ENCODE assay signal across 9 mouse cellular contexts in genomic region chr4:119291921-119292320, GRCm38 (mm10). TPM values are rescaled to one million over a fixed set of nuclear protein-coding genes. Genes with fewer than 3 reads are reported as not detected.
A peak's percentile ranks its signal among the peaks of the same experiment; 100 is the strongest.
DNase-seq lines count a peak whose midpoint lies in the region; ATAC-seq and TF ChIP-seq lines count a peak whose summit lies in the region.
"Had no signal": no experiment of that assay in that cellular context is flagged by ENCODE, and none has a peak within 500 bp of the region (broad histone marks: within the 10 kb centered on the region; RNA-seq: fewer than 3 reads in every experiment).

No protein-coding gene starts in this region.

- intact Hi-C loops in gastrocnemius, adult 2 months (cut with DNase I): loop anchor here (5.0 kb wide), 1 partner anchor 45 kb away; no protein-coding TSS in a partner anchor
- intact Hi-C loops in gastrocnemius, postnatal 14 days (cut with DNase I; ENCODE audit: low total_unique reads): no loop called here

- no peak for DNase-seq in gastrocnemius, adult 2 months
- DNase-seq in gastrocnemius, postnatal 14 days: no peak
- DNase-seq in CH12.LX (ENCODE audit: extremely low read depth): no peak
- no peak for DNase-seq in forebrain, postnatal 0 days
- DNase-seq in frontal cortex, postnatal 10 days (ENCODE audit: low spot score in 2 of 2): no peak
- DNase-seq in right cerebral cortex, postnatal 25 days: no peak
- no peak for DNase-seq in ovary, postnatal 10 days (ENCODE audit: low spot score)

- in situ Hi-C loops in CH12.LX (cut with MboI; ENCODE audit: low pct_ligation_motif_present, low pct_unique_long_range_greater_than_20kb, low sequenced_read_pairs): no loop called here

- peak overlapping the region; percentile 96 for H3K4me3 ChIP-seq in gastrocnemius, adult 2 months
- H3K4me3 ChIP-seq in CH12.LX (replicated peaks in 1 of 3; ENCODE audit: low read depth in 2 of 3, low read length in 2 of 3, poor library complexity in 1 of 3): peak overlapping the region; percentile 83 to 95 (median 92)
- peak overlapping the region; percentile 90 for H3K4me3 ChIP-seq in forebrain, postnatal 0 days (ENCODE audit: low read depth, low read length)
- H3K4me3 ChIP-seq in liver, embryonic 16.5 days (ENCODE audit: low read depth, low read length): peak overlapping the region; percentile 81

- no peak for TF ChIP-seq CTCF in gastrocnemius, adult 2 months (IDR thresholded peaks at IDR 0.05)
- TF ChIP-seq CTCF in CH12.LX (conservative IDR thresholded peaks at IDR 0.05 in 1 of 2, IDR thresholded peaks at IDR 0.05 in 1 of 2; ENCODE audit: low read depth in 2 of 2, low read length in 2 of 2): no peak
- no peak for TF ChIP-seq CTCF in forebrain, postnatal 0 days (IDR thresholded peaks at IDR 0.05; ENCODE audit: low read depth)

- peak overlapping the region; percentile 96 for H3K4me2 ChIP-seq in CH12.LX (ENCODE audit: insufficient read depth, low read depth, poor library complexity, severe bottlenecking)
- H3K4me2 ChIP-seq in forebrain, postnatal 0 days (ENCODE audit: low read depth): peak overlapping the region; percentile 66
- H3K4me2 ChIP-seq in liver, embryonic 16.5 days (ENCODE audit: low read depth, low read length): peak overlapping the region; percentile 79

- H3K79me2 ChIP-seq in CH12.LX (replicated peaks; ENCODE audit: control insufficient read depth, extremely low read depth, insufficient read depth, poor library complexity, severe bottlenecking): peaks cover 71% of the 10 kb centered on the region

- 42% methylated on average over 1 of the region's 1 CpGs for WGBS in forebrain, postnatal 0 days
- 79% methylated on average over 1 of the region's 1 CpGs for whole genome bisulfite sequencing in liver, embryonic 16.5 days (ENCODE audit: insufficient replicate concordance)

- H3K27ac ChIP-seq in gastrocnemius, adult 2 months: 0 out of 2 replicates have a peak overlapping the region, but pooled peaks have one; percentile 28
- H3K27ac ChIP-seq in CH12.LX (ENCODE audit: insufficient read depth, low read depth): no peak overlapping the region
- H3K27ac ChIP-seq in forebrain, postnatal 0 days (ENCODE audit: low read depth, low read length): no peak overlapping the region
- H3K27ac ChIP-seq in liver, embryonic 16.5 days (ENCODE audit: low read length): no peak overlapping the region; the same call in 1 of the 2 replicates

- H3K36me3 ChIP-seq in CH12.LX (replicated peaks in 1 of 2; ENCODE audit: control insufficient read depth in 1 of 2, insufficient read depth in 1 of 2, low read length in 1 of 2): peaks cover 17 to 55% of the 10 kb centered on the region in 2 experiments
- H3K36me3 ChIP-seq in forebrain, postnatal 0 days (ENCODE audit: insufficient read depth): no peaks in the 10 kb centered on the region; the same call in 1 of the 2 replicates
- H3K36me3 ChIP-seq in liver, embryonic 16.5 days (ENCODE audit: control insufficient read depth, insufficient read depth): peaks cover 9% of the 10 kb centered on the region

- TF ChIP-seq RAD21 in CH12.LX (IDR thresholded peaks at IDR 0.05; ENCODE audit: low read depth, low read length): no peak

- no peak for TF ChIP-seq POLR2A in CH12.LX (IDR thresholded peaks at IDR 0.05; ENCODE audit: low read depth, low read length)

- ATAC-seq in forebrain, postnatal 0 days: no peak
- ATAC-seq in liver, embryonic 16.5 days (ENCODE audit: low read depth): no peak

- peak overlapping the region; percentile 93 for H3K9ac ChIP-seq in CH12.LX (ENCODE audit: insufficient read depth, low read depth)
- H3K9ac ChIP-seq in forebrain, postnatal 0 days: peak overlapping the region; percentile 83; the same call in 1 of the 2 replicates
- peak overlapping the region; percentile 81; the same call in 1 of the 2 replicates for H3K9ac ChIP-seq in liver, embryonic 16.5 days (ENCODE audit: low read depth, low read length)

- no peaks in the 10 kb centered on the region for H3K9me3 ChIP-seq in CH12.LX (replicated peaks; ENCODE audit: low read length)
- no peaks in the 10 kb centered on the region for H3K9me3 ChIP-seq in forebrain, postnatal 0 days (ENCODE audit: low read length)
- H3K9me3 ChIP-seq in liver, embryonic 16.5 days (replicated peaks; ENCODE audit: control insufficient read depth, low read length): no peaks in the 10 kb centered on the region

- TF ChIP-seq EP300 in CH12.LX (IDR thresholded peaks at IDR 0.05; ENCODE audit: low read length): no peak

- dilution Hi-C loops in CH12.LX (cut with MboI; ENCODE audit: extremely low pct_ligation_motif_present, extremely low pct_unique_long_range_greater_than_20kb, low sequenced_read_pairs): no loop called here

- peaks cover 6 to 51% of the 10 kb centered on the region in 2 experiments; a peak in 3 of 4 replicates for H3K4me1 ChIP-seq in CH12.LX (ENCODE audit: control insufficient read depth in 1 of 2, insufficient read depth in 2 of 2)
- peaks cover 20% of the 10 kb centered on the region; the same call in 1 of the 2 replicates for H3K4me1 ChIP-seq in forebrain, postnatal 0 days (ENCODE audit: insufficient read depth)
- H3K4me1 ChIP-seq in liver, embryonic 16.5 days (ENCODE audit: control insufficient read depth, low read depth, low read length): peaks cover 34% of the 10 kb centered on the region

- no peaks in the 10 kb centered on the region for H3K27me3 ChIP-seq in CH12.LX (replicated peaks)
- H3K27me3 ChIP-seq in forebrain, postnatal 0 days (ENCODE audit: insufficient read depth, low read length): no peaks in the 10 kb centered on the region
- no peaks in the 10 kb centered on the region for H3K27me3 ChIP-seq in liver, embryonic 16.5 days (ENCODE audit: control insufficient read depth, insufficient read depth, low read depth, low read length)

TF ChIP-seq in CH12.LX, 34 proteins besides CTCF, POLR2A, EP300 and RAD21:
- TF ChIP-seq ZKSCAN1 (IDR thresholded peaks at IDR 0.05; ENCODE audit: borderline replicate concordance, low read depth, low read length) (no peak), CHD1 (IDR thresholded peaks at IDR 0.05; ENCODE audit: low read depth, low read length) (0 out of 2 replicates have a peak, but pooled peaks have one; percentile 36)
TF ChIP-seq in CH12.LX: peak in this region for 1.

RNA-seq across cellular contexts. Expression of gene Ybx1, which starts 2.5 kb away (rescaled TPM):
- total RNA-seq in gastrocnemius, adult 2 months (2021): 100 to 1,000 TPM; 664 to 696 TPM
- total RNA-seq in gastrocnemius, postnatal 14 days (2021): 100 to 1,000 TPM; 494 to 519 TPM
- total RNA-seq in CH12.LX (2012; rRNA removed) (724 and 865 TPM in 2 replicates), CH12.LX (2014; rRNA removed) (901 and 989 TPM in 2 replicates)
- 2,139 and 2,246 TPM in 2 replicates for polyA plus RNA-seq in CH12.LX (2012; ENCODE audit: insufficient read length, low read depth)
- total RNA-seq in forebrain, postnatal 0 days (2014; rRNA removed): 829 and 985 TPM in 2 replicates
- polyA plus RNA-seq in forebrain, postnatal 0 days (2015; fragmentation: Nextera tagmentation; extraction: Ambion mirVana): 1,107 and 1,112 TPM in 2 replicates
- polyA plus RNA-seq in liver, embryonic 16.5 days (2015; fragmentation: Nextera tagmentation; extraction: Ambion mirVana): 150 and 152 TPM in 2 replicates

RNA-seq across cellular contexts. Expression of gene Ppih, which starts 28.4 kb away (rescaled TPM):
- total RNA-seq in gastrocnemius, adult 2 months (2021): 1 to 10 TPM; 8.1 to 9.6 TPM
- 10 to 100 TPM in 1 of 2 experiments, 1 to 10 TPM in 1; 9.9 to 10.4 TPM for total RNA-seq in gastrocnemius, postnatal 14 days (2021)
- total RNA-seq in CH12.LX (2012; rRNA removed): 125 and 175 TPM in 2 replicates
- 179 and 195 TPM in 2 replicates for total RNA-seq in CH12.LX (2014; rRNA removed)
- 132 and 158 TPM in 2 replicates for polyA plus RNA-seq in CH12.LX (2012; ENCODE audit: insufficient read length, low read depth)
- 41.7 and 41.9 TPM in 2 replicates for total RNA-seq in forebrain, postnatal 0 days (2014; rRNA removed)
- 60.0 and 71.0 TPM in 2 replicates for polyA plus RNA-seq in forebrain, postnatal 0 days (2015; fragmentation: Nextera tagmentation; extraction: Ambion mirVana)
- polyA plus RNA-seq in liver, embryonic 16.5 days (2015; fragmentation: Nextera tagmentation; extraction: Ambion mirVana): 37.7 and 45.8 TPM in 2 replicates

RNA-seq across cellular contexts. Expression of gene Cldn19, which starts 36.7 kb away (rescaled TPM):
- total RNA-seq in gastrocnemius, adult 2 months (2021): 1 to 10 TPM in 1 of 2 experiments, under 1 TPM in 1; 0.86 to 1.1 TPM
- total RNA-seq in gastrocnemius, postnatal 14 days (2021): 10 to 100 TPM in 1 of 2 experiments, 1 to 10 TPM in 1; 6.2 to 16.8 TPM
- not detected in 2 replicates for total RNA-seq in CH12.LX (2012; rRNA removed)
- total RNA-seq in CH12.LX (2014; rRNA removed): not detected in 2 replicates
- polyA plus RNA-seq in CH12.LX (2012; ENCODE audit: insufficient read length, low read depth): 0.08 and 0.09 TPM in 2 replicates
- 0.86 and 0.92 TPM in 2 replicates for total RNA-seq in forebrain, postnatal 0 days (2014; rRNA removed)
- polyA plus RNA-seq in forebrain, postnatal 0 days (2015; fragmentation: Nextera tagmentation; extraction: Ambion mirVana): 0.59 and 1.7 TPM in 2 replicates
- polyA plus RNA-seq in liver, embryonic 16.5 days (2015; fragmentation: Nextera tagmentation; extraction: Ambion mirVana): not detected in 2 replicates
- total RNA-seq: hematopoietic stem cell, adult 5-6 weeks had no signal

RNA-seq across cellular contexts. Expression of gene P3h1, which starts 59.2 kb away (rescaled TPM):
- 10 to 100 TPM in 1 of 2 experiments, 1 to 10 TPM in 1; 9.6 to 12.7 TPM for total RNA-seq in gastrocnemius, adult 2 months (2021)
- total RNA-seq in gastrocnemius, postnatal 14 days (2021): 10 to 100 TPM; 17.4 to 18.2 TPM
- 11.3 and 14.8 TPM in 2 replicates for total RNA-seq in CH12.LX (2012; rRNA removed)
- total RNA-seq in CH12.LX (2014; rRNA removed): 27.1 and 29.2 TPM in 2 replicates
- 31.6 and 32.0 TPM in 2 replicates for polyA plus RNA-seq in CH12.LX (2012; ENCODE audit: insufficient read length, low read depth)
- total RNA-seq in forebrain, postnatal 0 days (2014; rRNA removed): 12.8 and 13.8 TPM in 2 replicates
- 8.7 and 8.9 TPM in 2 replicates for polyA plus RNA-seq in forebrain, postnatal 0 days (2015; fragmentation: Nextera tagmentation; extraction: Ambion mirVana)
- polyA plus RNA-seq in liver, embryonic 16.5 days (2015; fragmentation: Nextera tagmentation; extraction: Ambion mirVana): 6.7 and 9.0 TPM in 2 replicates

RNA-seq across cellular contexts. Expression of gene AU022252, which starts 59.4 kb away (rescaled TPM):
- total RNA-seq in gastrocnemius, adult 2 months (2021): 10 to 100 TPM; 27.8 to 29.7 TPM
- total RNA-seq in gastrocnemius, postnatal 14 days (2021): 10 to 100 TPM; 17.8 to 20.7 TPM
- total RNA-seq in CH12.LX (2012; rRNA removed) (7.5 and 8.7 TPM in 2 replicates), CH12.LX (2014; rRNA removed) (12.7 and 13.5 TPM in 2 replicates)
- 15.4 and 18.8 TPM in 2 replicates for polyA plus RNA-seq in CH12.LX (2012; ENCODE audit: insufficient read length, low read depth)
- 17.6 and 23.2 TPM in 2 replicates for total RNA-seq in forebrain, postnatal 0 days (2014; rRNA removed)
- 22.7 and 23.4 TPM in 2 replicates for polyA plus RNA-seq in forebrain, postnatal 0 days (2015; fragmentation: Nextera tagmentation; extraction: Ambion mirVana)
- polyA plus RNA-seq in liver, embryonic 16.5 days (2015; fragmentation: Nextera tagmentation; extraction: Ambion mirVana): 10.0 and 11.6 TPM in 2 replicates
